Mouse (Mus musculus) kidney, adult 2 months (tissue): Measurements from ENCODE around the gene Kazald1. TPM values are rescaled to one million over a fixed set of nuclear protein-coding genes. Genes with fewer than 3 reads are reported as not detected.
A peak's percentile ranks its signal among the peaks of the same experiment; 100 is the strongest.

Experiments
- DNase-seq: peaks from one replicate; pipeline ENCODE4 v3.0.0; 2021
- H3K27ac ChIP-seq: fragments of 200-500 bp; 2 replicates; pipeline ENCODE4 v1.5.1; 2012; ENCODE audit warnings: low read depth, low read length, control low read depth, inconsistent platforms; ENCODE audit not compliant: insufficient read depth
- H3K27me3 ChIP-seq: fragments of 200-500 bp; replicated peaks from 2 replicates; pipeline ENCODE4 v1.6.1; 2012; ENCODE audit warnings: mild to moderate bottlenecking, moderate library complexity, low read length, inconsistent platforms; ENCODE audit not compliant: control insufficient read depth, insufficient read depth
- H3K36me3 ChIP-seq: fragments of 200-500 bp; 2 replicates; pipeline ENCODE4 v1.6.1; 2012; ENCODE audit warnings: mild to moderate bottlenecking, moderate library complexity, low read length, inconsistent platforms; ENCODE audit not compliant: control insufficient read depth, insufficient read depth
- H3K4me1 ChIP-seq: fragments of 200-500 bp; 2 replicates; pipeline ENCODE4 v1.6.1; 2011; ENCODE audit warnings: low read length; ENCODE audit not compliant: control insufficient read depth, insufficient read depth
- H3K4me3 ChIP-seq: fragments of 200-500 bp; 2 replicates; pipeline ENCODE4 v1.5.1; 2011; ENCODE audit warnings: mild to moderate bottlenecking, low read depth, low read length, control low read depth; ENCODE audit not compliant: insufficient read depth
- CTCF ChIP-seq: fragments of 200-500 bp; conservative IDR thresholded peaks from 2 replicates; pipeline ENCODE4 v1.5.1; 2011; ENCODE audit warnings: low read depth, mild to moderate bottlenecking, control low read depth, low read length, moderate library complexity, mixed read lengths; ENCODE audit not compliant: insufficient read depth, insufficient read length
- POLR2A ChIP-seq: fragments of 200-500 bp; IDR thresholded peaks from one replicate; pipeline ENCODE4 v1.6.1; 2011; ENCODE audit warnings: low read depth, low read length, control low read depth
- WGBS: fragments of 180-500 bp; shearing (Covaris S2); methylation state at CpG from one replicate; pipeline ENCODE4 v1.1.7; 2018; 5-methylcytosine and 5-hydroxymethylcytosine counted together
- polyA plus RNA-seq: library from polyadenylated mRNA; depleted of rRNA; stranded (reverse); fragments of >200 nt; gene quantifications from 2 replicates; pipeline ENCODE4 v1.2.3, GENCODE M21; 2012

Gene Kazald1
- polyA plus RNA-seq, 1 experiment = 1.9 TPM

- under 1% methylated on average over 14 of the region's 14 CpGs for WGBS
- H3K36me3 ChIP-seq = no peaks in the 10 kb centered on the region
- TF ChIP-seq POLR2A (no peak), CTCF (no peak)
- no peak for DNase-seq
- H3K27me3 ChIP-seq = no peaks in the 10 kb centered on the region
- H3K4me3 ChIP-seq = peak overlapping the region; percentile 77
- H3K27ac ChIP-seq = peak overlapping the region; percentile 95
- peaks cover 7% of the 10 kb centered on the region; the same call in 1 of the 2 replicates for H3K4me1 ChIP-seq
Observed at GRCm38 (mm10) chr19:45058841-45059240, 16.2 kb upstream of the Kazald1 start.

GRCm38 (mm10) chr19:45063565-45064292 lies 11.3 kb upstream of the Kazald1 start:
- Histone ChIP-seq H3K4me1 (no peaks in the 10 kb centered on the region), H3K27me3 (peaks cover 4% of the 10 kb centered on the region; the same call in 1 of the 2 replicates), H3K27ac (no peak overlapping the region), H3K36me3 (no peaks in the 10 kb centered on the region), H3K4me3 (no peak overlapping the region)
- 44% methylated on average over 20 of the region's 20 CpGs for WGBS
- TF ChIP-seq POLR2A = no peak
- TF ChIP-seq CTCF = peak; percentile 78
- peak; percentile 70 for DNase-seq

- Histone ChIP-seq H3K27ac (no peak overlapping the region), H3K36me3 (no peaks in the 10 kb centered on the region), H3K27me3 (peaks cover 4% of the 10 kb centered on the region; the same call in 1 of the 2 replicates), H3K4me3 (no peak overlapping the region), H3K4me1 (no peaks in the 10 kb centered on the region)
- DNase-seq = no peak
- TF ChIP-seq CTCF (no peak), POLR2A (no peak)
- WGBS = 10% methylated on average over 21 of the region's 21 CpGs
Observed at GRCm38 (mm10) chr19:45065226-45065625, 9.8 kb upstream of the Kazald1 start.

- WGBS = 26% methylated on average over 17 of the region's 17 CpGs
- H3K27ac ChIP-seq = no peak overlapping the region
- no peaks in the 10 kb centered on the region for H3K36me3 ChIP-seq
- DNase-seq = no peak
- H3K4me1 ChIP-seq = no peaks in the 10 kb centered on the region
- no peak for TF ChIP-seq POLR2A
- TF ChIP-seq CTCF = no peak
- H3K4me3 ChIP-seq = no peak overlapping the region
- H3K27me3 ChIP-seq = peaks cover 4% of the 10 kb centered on the region; the same call in 1 of the 2 replicates
Observed at GRCm38 (mm10) chr19:45067170-45067569, 7.9 kb upstream of the Kazald1 start.

DNA sequence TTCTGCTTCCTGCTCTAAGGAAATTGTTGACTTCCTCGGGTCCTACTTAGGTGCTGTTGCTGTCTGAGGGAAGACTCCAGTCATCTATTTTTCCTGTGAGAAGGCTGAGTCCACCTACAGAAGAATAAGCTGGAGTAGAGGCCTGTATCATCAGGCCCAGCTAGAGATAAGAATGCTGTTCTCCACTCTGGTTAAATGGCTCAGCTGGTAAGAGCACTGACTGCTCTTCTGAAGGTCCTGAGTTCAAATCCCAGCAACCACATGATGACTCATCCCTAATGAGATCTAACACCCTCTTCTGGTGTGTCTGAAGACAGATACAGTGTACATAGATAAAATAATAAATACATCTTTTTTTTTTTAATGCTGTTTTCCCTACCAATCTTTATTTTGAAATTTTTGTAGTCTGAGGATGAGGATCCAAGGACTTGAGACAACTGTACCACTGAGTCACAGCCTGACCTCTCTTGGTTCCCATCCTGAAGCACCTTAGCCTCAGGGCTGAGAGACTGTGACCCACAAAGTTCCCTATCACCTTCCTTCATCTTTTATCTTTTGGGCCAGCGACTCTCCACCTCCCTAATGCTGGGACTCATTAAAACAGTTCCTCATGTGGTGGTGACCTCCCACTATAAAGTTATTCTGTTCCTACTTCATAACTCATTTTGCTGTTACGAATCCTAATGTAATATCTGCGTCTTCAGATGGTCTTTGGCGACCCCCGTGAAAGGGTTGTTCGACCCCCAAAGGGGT lies 7.1 kb upstream of the Kazald1 start:
- no peaks in the 10 kb centered on the region for H3K4me1 ChIP-seq

DNA sequence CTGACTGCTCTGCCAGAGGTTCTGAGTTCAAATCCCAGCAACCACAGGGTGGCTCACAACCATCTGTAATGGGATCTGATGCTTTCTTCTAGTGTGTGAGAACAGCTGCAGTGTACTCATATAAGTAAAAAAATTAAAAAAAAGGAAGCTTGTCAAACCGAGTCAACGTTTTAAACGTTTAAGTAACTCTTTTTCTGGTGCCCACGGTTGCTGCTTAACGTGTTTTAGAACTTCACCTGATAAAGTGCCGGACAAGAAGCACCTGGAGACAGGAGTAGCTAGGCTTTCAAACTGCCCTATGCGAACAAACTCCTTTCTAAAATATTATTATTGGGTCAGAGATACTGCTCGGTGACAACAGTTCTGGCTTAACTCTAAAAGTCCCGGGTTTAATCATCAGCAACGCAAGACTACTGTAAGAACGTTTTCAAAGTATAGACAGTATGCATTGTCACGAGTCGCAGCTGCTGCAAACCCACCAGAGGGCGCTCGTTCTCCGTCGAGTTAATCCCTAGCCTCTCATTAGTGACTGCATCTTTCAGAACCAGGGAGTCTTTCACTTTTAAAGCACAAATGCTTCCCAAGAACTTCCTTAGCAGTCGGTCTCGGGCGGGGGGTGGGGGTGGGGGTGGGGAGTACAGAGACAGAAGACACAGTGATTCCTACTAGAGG lies 1.0 kb upstream of the Kazald1 start:
- DNase-seq = peak; percentile 80
- no peak overlapping the region for H3K27ac ChIP-seq

More for the DNA sequence above, 7.1 kb upstream of the Kazald1 start:
- no peak for TF ChIP-seq CTCF
- TF ChIP-seq POLR2A = no peak
- H3K36me3 ChIP-seq = no peaks in the 10 kb centered on the region
- WGBS = 77% methylated on average over 7 of the region's 7 CpGs
- peaks cover 4% of the 10 kb centered on the region; the same call in 1 of the 2 replicates for H3K27me3 ChIP-seq
- H3K4me3 ChIP-seq = no peak overlapping the region
- DNase-seq = no peak
- no peak overlapping the region for H3K27ac ChIP-seq

More for the DNA sequence above, 1.0 kb upstream of the Kazald1 start:
- TF ChIP-seq POLR2A (no peak), CTCF (peak; percentile 90)
- H3K4me3 ChIP-seq = peak overlapping the region; percentile 93; the same call in 1 of the 2 replicates
- H3K27me3 ChIP-seq = no peaks in the 10 kb centered on the region
- 7% methylated on average over 20 of the region's 20 CpGs for WGBS
- no peaks in the 10 kb centered on the region for H3K36me3 ChIP-seq
- H3K4me1 ChIP-seq = no peaks in the 10 kb centered on the region
